Mouse (Mus musculus) kidney, adult 18-20 months (tissue): ENCODE data around the gene Atxn7l1.

Experiments used
- DNase-seq: peaks from one replicate; pipeline ENCODE4 v3.0.0; 2021

Atxn7l1 gene

GRCm38 (mm10) chr12:33394804-33395623 lies 247.5 kb downstream of the Atxn7l1 start, which contains the start of gene Efcab10:
Gene Efcab10, plus strand, starts transcription at chr12:33394854.
- peak; percentile 17 for DNase-seq

GRCm38 (mm10) chr12:33403265-33403693 lies 255.8 kb downstream of the Atxn7l1 start:
- DNase-seq = no peak

GRCm38 (mm10) chr12:33404996-33405395 lies 257.5 kb downstream of the Atxn7l1 start:
- no peak for DNase-seq

GRCm38 (mm10) chr12:33405398-33406026 lies 258.0 kb downstream of the Atxn7l1 start:
- no peak for DNase-seq

- DNase-seq = no peak
Measured at GRCm38 (mm10) chr12:33411580-33412151, 264.2 kb downstream of the Atxn7l1 start.
